Mouse (Mus musculus) Patski (cell line): ENCODE measurements around the gene Olfr1459. TPM values are rescaled to one million over a fixed set of nuclear protein-coding genes. Genes with fewer than 3 reads are reported as not detected.

Source experiments
- ATAC-seq: fragments of 100-300 bp; one replicate; pipeline ENCODE4 v1.8.0; 2021
- CTCF ChIA-PET: fragments of 350-600 bp; sonication (Branson Sonifier 250); formaldehyde crosslinking; loops from one replicate; lab custom pipeline; 2022; ENCODE audit warnings: inconsistent platforms; lab: Charles Lee
- POLR2A ChIA-PET: fragments of 350-600 bp; sonication (Branson Sonifier 250); formaldehyde crosslinking; loops from one replicate; lab custom pipeline; 2022; ENCODE audit warnings: antibody characterized with exemption, inconsistent platforms; lab: Charles Lee
- DNase-seq: peaks from one replicate; pipeline ENCODE4 v3.0.0-alpha.2; 2011; ENCODE audit warnings: low read depth, low spot score
- H3K27me3 ChIP-seq: fragments of 371-371 bp; one replicate; pipeline ENCODE4 v1.5.1; 2021
- CTCF ChIP-seq: fragments of 100-300 bp; IDR thresholded peaks from one replicate; pipeline ENCODE4 v1.5.1; 2021
- in situ Hi-C: fragments of 300-500 bp; cut with MboI; formaldehyde crosslinking; loops from 3 replicates; pipeline ENCODE4 v1.11.1; 2018; ENCODE audit warnings: low pct_unique_long_range_greater_than_20kb, mixed read lengths
- polyA plus RNA-seq: library from polyadenylated mRNA; unstranded; gene quantifications from one replicate; pipeline ENCODE4 v1.2.3, GENCODE M21; 2021

Gene Olfr1459
- polyA plus RNA-seq = 0.03 TPM

GRCm38 (mm10) chr19:13149449-13149848, at the start of gene Olfr1459:
Gene Olfr1459, minus strand, starts transcription at chr19:13149549.
- POLR2A ChIA-PET = no interaction called here
- ATAC-seq = no peak
- DNase-seq = no peak
- TF ChIP-seq CTCF = no peak
- H3K27me3 ChIP-seq = no peaks in the 10 kb centered on the region
- CTCF ChIA-PET = interaction anchor here (1.0 kb wide), 1 partner anchor 45 kb away, joined by 3 read pairs; no protein-coding TSS in a partner anchor
- in situ Hi-C loops = no loop called here

- in situ Hi-C loops = no loop called here
- ChIA-PET POLR2A (no interaction called here), CTCF (interaction anchor here (1.5 kb wide), 1 partner anchor 31 kb away, joined by 3 read pairs; no protein-coding TSS in a partner anchor)
- DNase-seq (no peak), ATAC-seq (no peak)
- TF ChIP-seq CTCF = no peak
- no peaks in the 10 kb centered on the region for H3K27me3 ChIP-seq
Observed at GRCm38 (mm10) chr19:13185434-13185833, 36.1 kb upstream of the Olfr1459 start, which contains the start of gene Olfr1462. Gene Olfr1462, plus strand, starts transcription at chr19:13185734.

- TF ChIP-seq CTCF = no peak
- no peak for DNase-seq
- in situ Hi-C loops = no loop called here
- ChIA-PET CTCF (no interaction called here), POLR2A (no interaction called here)
- no peak for ATAC-seq
- no peaks in the 10 kb centered on the region for H3K27me3 ChIP-seq
Observed at GRCm38 (mm10) chr19:13162700-13163099, 13.4 kb upstream of the Olfr1459 start, which contains the start of gene Olfr1461. Gene Olfr1461, plus strand, starts transcription at chr19:13163000.

GRCm38 (mm10) chr19:13106675-13107074, 42.7 kb downstream of the Olfr1459 start, which contains the start of gene Olfr1458:
Gene Olfr1458, minus strand, starts transcription at chr19:13106775.
- ChIA-PET POLR2A (no interaction called here), CTCF (no interaction called here)
- no peak for TF ChIP-seq CTCF
- ATAC-seq (no peak), DNase-seq (no peak)
- no peaks in the 10 kb centered on the region for H3K27me3 ChIP-seq
- in situ Hi-C loops = no loop called here

GRCm38 (mm10) chr19:13097791-13098190, 51.6 kb downstream of the Olfr1459 start, which contains the start of gene Olfr1457:
Gene Olfr1457, minus strand, starts transcription at chr19:13097891.
- no peak for ATAC-seq
- in situ Hi-C loops = no loop called here
- TF ChIP-seq CTCF = no peak
- ChIA-PET POLR2A (no interaction called here), CTCF (no interaction called here)
- H3K27me3 ChIP-seq = peaks cover 4% of the 10 kb centered on the region
- no peak for DNase-seq

GRCm38 (mm10) chr19:13093908-13094307, 55.4 kb downstream of the Olfr1459 start:
- TF ChIP-seq CTCF = no peak
- ATAC-seq (no peak), DNase-seq (no peak)
- ChIA-PET CTCF (no interaction called here), POLR2A (no interaction called here)
- H3K27me3 ChIP-seq = peaks cover 4% of the 10 kb centered on the region
- in situ Hi-C loops = no loop called here

Other genes starting within 250 kb of the Olfr1459 start
- gene Olfr1447, start 245.8 kb downstream of the Olfr1459 start, polyA plus RNA-seq = not detected
- not detected for gene Olfr1448, start 225.1 kb downstream of the Olfr1459 start, polyA plus RNA-seq
- not detected for gene Olfr1449, start 218.7 kb downstream of the Olfr1459 start, polyA plus RNA-seq
- not detected for gene Olfr1450, start 199.3 kb downstream of the Olfr1459 start, polyA plus RNA-seq
- not detected for gene Olfr1451, start 154.5 kb downstream of the Olfr1459 start, polyA plus RNA-seq
- gene Olfr1453, start 121.2 kb downstream of the Olfr1459 start, polyA plus RNA-seq = not detected
- not detected for gene Olfr1454, start 88.9 kb downstream of the Olfr1459 start, polyA plus RNA-seq
- gene Olfr1457, start 51.7 kb downstream of the Olfr1459 start, polyA plus RNA-seq = not detected
- gene Olfr1458, start 42.8 kb downstream of the Olfr1459 start, polyA plus RNA-seq = not detected
- gene Olfr1461, start 13.5 kb upstream of the Olfr1459 start, polyA plus RNA-seq = not detected
- not detected for gene Olfr1462, start 36.2 kb upstream of the Olfr1459 start, polyA plus RNA-seq
- not detected for gene Olfr1463, start 81.8 kb upstream of the Olfr1459 start, polyA plus RNA-seq
- not detected for gene Olfr1465, start 166.0 kb upstream of the Olfr1459 start, polyA plus RNA-seq
- gene Olfr1466, start 189.3 kb upstream of the Olfr1459 start, polyA plus RNA-seq = not detected
- gene Olfr1467, start 212.7 kb upstream of the Olfr1459 start, polyA plus RNA-seq = not detected